Mouse (Mus musculus) cerebellum, postnatal 25 days (tissue): ENCODE results near the gene Wdfy3.
"Not testable (repeated sequence)": the region's sequence is repeated elsewhere in the genome, so short reads cannot be mapped to it uniquely, and the experiment has no call there.

Source experiments
- DNase-seq, 2 experiments: peaks; one replicate each; pipeline ENCODE4 v3.0.0; 2021; ENCODE audit warnings: mixed read lengths in 2 of 2

Gene Wdfy3

GRCm38 (mm10) chr5:101876185-101876584 is 193.5 kb downstream of the Wdfy3 start:
- no peak for DNase-seq

GRCm38 (mm10) chr5:101866722-101867121 is 203.0 kb downstream of the Wdfy3 start:
- no peak for DNase-seq

GRCm38 (mm10) chr5:101863946-101864345 is 205.8 kb downstream of the Wdfy3 start:
- DNase-seq: no peak

- no peak for DNase-seq
Observed at GRCm38 (mm10) chr5:101862651-101863050, 207.1 kb downstream of the Wdfy3 start.

- no peak for DNase-seq
Observed at GRCm38 (mm10) chr5:101861786-101862571, 207.7 kb downstream of the Wdfy3 start.

- DNase-seq: no peak
Observed at GRCm38 (mm10) chr5:101858891-101859436, 210.8 kb downstream of the Wdfy3 start.

GRCm38 (mm10) chr5:101855475-101855874 is 214.2 kb downstream of the Wdfy3 start:
- DNase-seq: no peak

GRCm38 (mm10) chr5:101854667-101855066 is 215.1 kb downstream of the Wdfy3 start:
- DNase-seq: peak in 1 of 2 experiments; percentile 48

GRCm38 (mm10) chr5:101854100-101854499 is 215.6 kb downstream of the Wdfy3 start:
- DNase-seq: no peak

GRCm38 (mm10) chr5:101852116-101852680 is 217.5 kb downstream of the Wdfy3 start:
- DNase-seq: no peak

GRCm38 (mm10) chr5:101851133-101851532 is 218.6 kb downstream of the Wdfy3 start:
- DNase-seq: no peak

GRCm38 (mm10) chr5:101847762-101848161 is 222.0 kb downstream of the Wdfy3 start:
- DNase-seq: no peak

GRCm38 (mm10) chr5:101847323-101847722 is 222.4 kb downstream of the Wdfy3 start:
- no peak for DNase-seq

GRCm38 (mm10) chr5:101845930-101846329 is 223.8 kb downstream of the Wdfy3 start:
- DNase-seq: no peak

- DNase-seq: no peak
Observed at GRCm38 (mm10) chr5:101845011-101845410, 224.7 kb downstream of the Wdfy3 start.

- DNase-seq: no peak
Observed at GRCm38 (mm10) chr5:101840476-101840875, 229.2 kb downstream of the Wdfy3 start.

- not testable (repeated sequence) for DNase-seq
Observed at GRCm38 (mm10) chr5:101837605-101838004, 232.1 kb downstream of the Wdfy3 start.

- no peak for DNase-seq
Observed at GRCm38 (mm10) chr5:101836221-101836620, 233.5 kb downstream of the Wdfy3 start.

GRCm38 (mm10) chr5:101833875-101834274 is 235.8 kb downstream of the Wdfy3 start:
- peak in 1 of 2 experiments; percentile 46 for DNase-seq

GRCm38 (mm10) chr5:101832991-101833390 is 236.7 kb downstream of the Wdfy3 start:
- DNase-seq: no peak

GRCm38 (mm10) chr5:101832042-101832441 is 237.7 kb downstream of the Wdfy3 start:
- DNase-seq: peak; percentile 43 to 59

- no peak for DNase-seq
Observed at GRCm38 (mm10) chr5:101830180-101830579, 239.5 kb downstream of the Wdfy3 start.

- DNase-seq: no peak
Observed at GRCm38 (mm10) chr5:101828932-101829331, 240.8 kb downstream of the Wdfy3 start.

GRCm38 (mm10) chr5:101827477-101827876 is 242.2 kb downstream of the Wdfy3 start:
- DNase-seq: no peak
